Mouse (Mus musculus) midbrain, postnatal 0 days (tissue): Measurements from ENCODE around the gene Spi1. TPM values are rescaled to one million over a fixed set of nuclear protein-coding genes. Genes with fewer than 3 reads are reported as not detected.

Experiments
- ATAC-seq: fragments of 200-750 bp; cut with Nextera tagmentation; 2 replicates; pipeline ENCODE4 v1.8.0; 2017; ENCODE audit warnings: moderate number of reproducible peaks, mild to moderate bottlenecking, moderate TSS enrichment, moderate library complexity; ENCODE audit not compliant: low FRiP score
- DNase-seq: peaks from one replicate; pipeline ENCODE4 v3.0.0-alpha.2; 2015; ENCODE audit warnings: low spot score
- H3K27ac ChIP-seq: fragments of 300-500 bp; sonication (generic); 2 replicates; pipeline ENCODE4 v1.5.1; 2014; ENCODE audit warnings: low read depth, mild to moderate bottlenecking, low read length, mixed read lengths
- H3K27me3 ChIP-seq: fragments of 300-500 bp; sonication (generic); 2 replicates; pipeline ENCODE4 v1.6.1; 2014; ENCODE audit warnings: low read length, control low read depth, mixed read lengths; ENCODE audit not compliant: insufficient read depth
- H3K36me3 ChIP-seq: fragments of 300-500 bp; sonication (generic); 2 replicates; pipeline ENCODE4 v1.6.1; 2014; ENCODE audit warnings: low read length, control low read depth, mixed read lengths; ENCODE audit not compliant: insufficient read depth
- H3K4me1 ChIP-seq: fragments of 300-500 bp; sonication (generic); 2 replicates; pipeline ENCODE4 v1.6.1; 2014; ENCODE audit warnings: mild to moderate bottlenecking, control low read depth, antibody characterized with exemption, low read length, mixed read lengths; ENCODE audit not compliant: insufficient read depth
- H3K4me2 ChIP-seq: fragments of 300-500 bp; sonication (generic); 2 replicates; pipeline ENCODE4 v1.6.1; 2014; ENCODE audit warnings: low read depth, mild to moderate bottlenecking, low read length, mixed read lengths; ENCODE audit not compliant: poor library complexity, severe bottlenecking
- H3K4me3 ChIP-seq: fragments of 300-500 bp; sonication (generic); 2 replicates; pipeline ENCODE4 v1.5.1; 2014; ENCODE audit warnings: low read depth, mild to moderate bottlenecking, low read length, moderate library complexity
- H3K9ac ChIP-seq: fragments of 300-500 bp; sonication (generic); replicated peaks from 2 replicates; pipeline ENCODE4 v1.6.1; 2014; ENCODE audit warnings: mild to moderate bottlenecking, low read length, moderate library complexity, mixed read lengths; ENCODE audit not compliant: poor library complexity, severe bottlenecking
- H3K9me3 ChIP-seq: fragments of 300-500 bp; sonication (generic); 2 replicates; pipeline ENCODE4 v1.6.1; 2016; ENCODE audit warnings: low read length, control low read depth
- CTCF ChIP-seq: IDR thresholded peaks from 2 replicates; pipeline ENCODE4 v1.5.1; 2016; ENCODE audit warnings: antibody characterized with exemption, mild to moderate bottlenecking
- WGBS: fragments of 180-500 bp; shearing (Covaris S2); extraction: QIAGEN DNeasy Blood & Tissue Kit; methylation state at CpG from one replicate; pipeline ENCODE4 v1.1.7; 2014; 5-methylcytosine and 5-hydroxymethylcytosine counted together
- polyA plus RNA-seq: library from polyadenylated mRNA; unstranded; fragments of >200 nt; fragmentation: Nextera tagmentation; extraction: Ambion mirVana; gene quantifications from 2 replicates; pipeline ENCODE4 v1.2.1, GENCODE M21; 2015
- total RNA-seq: library from RNA; depleted of rRNA; stranded (reverse); fragments of >200 nt; gene quantifications from 2 replicates; pipeline ENCODE4 v1.2.3, GENCODE M21; 2014

Spi1 gene
- total and polyA plus RNA-seq, 2 experiments from 2014 or later, result 4.2 to 10.0 TPM

GRCm38 (mm10) chr2:91062779-91063606 is 19.2 kb upstream of the Spi1 start:
- ATAC-seq (no peak), DNase-seq (no peak)
- Histone ChIP-seq H3K27me3 (no peaks in the 10 kb centered on the region), H3K4me1 (no peaks in the 10 kb centered on the region), H3K9me3 (no peaks in the 10 kb centered on the region), H3K4me3 (no peak overlapping the region), H3K4me2 (no peak overlapping the region), H3K9ac (no peak overlapping the region), H3K27ac (no peak overlapping the region), H3K36me3 (peaks cover 43% of the 10 kb centered on the region)
- 89% methylated on average over 16 of the region's 16 CpGs for WGBS
- TF ChIP-seq CTCF, result no peak

GRCm38 (mm10) chr2:91064211-91064610 is 18.0 kb upstream of the Spi1 start:
- peak; percentile 17; the same call in 1 of the 2 replicates for TF ChIP-seq CTCF
- Histone ChIP-seq H3K9me3 (no peaks in the 10 kb centered on the region), H3K4me2 (no peak overlapping the region), H3K36me3 (peaks cover 32% of the 10 kb centered on the region), H3K9ac (no peak overlapping the region), H3K27me3 (no peaks in the 10 kb centered on the region), H3K4me3 (no peak overlapping the region), H3K27ac (no peak overlapping the region), H3K4me1 (peaks cover 10% of the 10 kb centered on the region)
- DNase-seq (no peak), ATAC-seq (no peak)
- WGBS, result 91% methylated on average over 6 of the region's 6 CpGs

- Histone ChIP-seq H3K4me3 (no peak overlapping the region), H3K9ac (no peak overlapping the region), H3K4me1 (peaks cover 11% of the 10 kb centered on the region), H3K36me3 (peaks cover 32% of the 10 kb centered on the region), H3K4me2 (no peak overlapping the region), H3K27me3 (no peaks in the 10 kb centered on the region), H3K9me3 (no peaks in the 10 kb centered on the region), H3K27ac (no peak overlapping the region)
- peak; percentile 72 for TF ChIP-seq CTCF
- DNase-seq (peak; percentile 78), ATAC-seq (no peak)
- 61% methylated on average over 3 of the region's 3 CpGs for WGBS
Measured at GRCm38 (mm10) chr2:91065544-91065943, 16.6 kb upstream of the Spi1 start.

GRCm38 (mm10) chr2:91066455-91066854 is 15.7 kb upstream of the Spi1 start:
- no peaks in the 10 kb centered on the region for H3K27me3 ChIP-seq
- no peak overlapping the region for H3K4me3 ChIP-seq
- no peak overlapping the region for H3K4me2 ChIP-seq
- no peak overlapping the region for H3K9ac ChIP-seq
- no peaks in the 10 kb centered on the region for H3K9me3 ChIP-seq
- H3K36me3 ChIP-seq, result peaks cover 32% of the 10 kb centered on the region
- TF ChIP-seq CTCF, result no peak
- H3K4me1 ChIP-seq, result peaks cover 11% of the 10 kb centered on the region
- no peak for ATAC-seq
- H3K27ac ChIP-seq, result no peak overlapping the region
- no peak for DNase-seq
- 82% methylated on average over 3 of the region's 3 CpGs for WGBS

- Histone ChIP-seq H3K27ac (no peak overlapping the region), H3K9ac (peak overlapping the region; percentile 44; the same call in 1 of the 2 replicates)
- WGBS, result 57% methylated on average over 13 of the region's 13 CpGs
Measured at GRCm38 (mm10) chr2:91068162-91068871, 13.9 kb upstream of the Spi1 start.

GRCm38 (mm10) chr2:91068872-91069165 is 13.4 kb upstream of the Spi1 start:
- H3K4me2 ChIP-seq, result peak overlapping the region; percentile 92
- H3K36me3 ChIP-seq, result peaks cover 15% of the 10 kb centered on the region
- DNase-seq (no peak), ATAC-seq (no peak)
- peak overlapping the region; percentile 44 for H3K9ac ChIP-seq
- H3K9me3 ChIP-seq, result no peaks in the 10 kb centered on the region
- TF ChIP-seq CTCF, result 0 out of 2 replicates have a peak, but pooled peaks have one; percentile 7
- peaks cover 11% of the 10 kb centered on the region for H3K4me1 ChIP-seq
- H3K4me3 ChIP-seq, result peak overlapping the region; percentile 75
- H3K27ac ChIP-seq, result no peak overlapping the region
- 45% methylated on average over 6 of the region's 6 CpGs for WGBS
- H3K27me3 ChIP-seq, result no peaks in the 10 kb centered on the region

More at GRCm38 (mm10) chr2:91068162-91068871, 13.9 kb upstream of the Spi1 start:
- ATAC-seq (no peak), DNase-seq (no peak)
- TF ChIP-seq CTCF, result no peak
- H3K4me3 ChIP-seq, result peak overlapping the region; percentile 75; the same call in 1 of the 2 replicates
- H3K36me3 ChIP-seq, result peaks cover 16% of the 10 kb centered on the region
- no peaks in the 10 kb centered on the region for H3K9me3 ChIP-seq
- H3K4me1 ChIP-seq, result peaks cover 11% of the 10 kb centered on the region
- no peaks in the 10 kb centered on the region for H3K27me3 ChIP-seq
- peak overlapping the region; percentile 92 for H3K4me2 ChIP-seq
